Mouse (Mus musculus) splenic B cell, adult 2 months (primary cell): ENCODE measurements around the gene Dis3l2.

Experiments used
- DNase-seq: peaks from one replicate; pipeline ENCODE4 v3.0.0-alpha.2; 2011; ENCODE audit warnings: low read depth, low spot score
- H3K27me3 ChIP-seq: 2 replicates; pipeline ENCODE4 v1.6.1; 2012; ENCODE audit warnings: mild to moderate bottlenecking, low read length, moderate library complexity, mixed read lengths; ENCODE audit not compliant: control insufficient read depth, poor library complexity, insufficient read depth, severe bottlenecking
- H3K36me3 ChIP-seq: 2 replicates; pipeline ENCODE4 v1.6.1; 2012; ENCODE audit warnings: mild to moderate bottlenecking, low read length, moderate library complexity, mixed read lengths; ENCODE audit not compliant: control insufficient read depth, poor library complexity, insufficient read depth, severe bottlenecking

Dis3l2 gene

DNA sequence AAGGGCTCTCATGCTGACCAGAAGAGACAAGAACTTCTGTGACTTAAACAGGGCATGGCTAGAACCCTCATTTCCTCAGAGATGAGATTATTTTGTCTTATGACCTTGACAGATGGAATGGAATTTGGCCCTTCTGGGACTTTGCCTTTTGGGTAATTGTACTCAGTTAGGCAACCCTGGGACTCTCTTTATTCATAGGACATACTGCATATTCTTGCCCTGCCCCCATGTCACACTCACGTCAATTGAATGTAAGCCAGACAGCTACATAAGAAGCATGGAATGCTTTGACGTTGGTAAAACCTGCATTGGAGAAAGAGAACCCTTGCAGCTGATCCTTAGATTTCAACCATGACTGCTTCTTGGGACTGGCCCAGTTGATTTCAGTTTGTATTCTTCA is 294.4 kb downstream of the Dis3l2 start:
- DNase-seq = no peak
- Histone ChIP-seq H3K27me3 (no peaks in the 10 kb centered on the region), H3K36me3 (no peaks in the 10 kb centered on the region)

DNA sequence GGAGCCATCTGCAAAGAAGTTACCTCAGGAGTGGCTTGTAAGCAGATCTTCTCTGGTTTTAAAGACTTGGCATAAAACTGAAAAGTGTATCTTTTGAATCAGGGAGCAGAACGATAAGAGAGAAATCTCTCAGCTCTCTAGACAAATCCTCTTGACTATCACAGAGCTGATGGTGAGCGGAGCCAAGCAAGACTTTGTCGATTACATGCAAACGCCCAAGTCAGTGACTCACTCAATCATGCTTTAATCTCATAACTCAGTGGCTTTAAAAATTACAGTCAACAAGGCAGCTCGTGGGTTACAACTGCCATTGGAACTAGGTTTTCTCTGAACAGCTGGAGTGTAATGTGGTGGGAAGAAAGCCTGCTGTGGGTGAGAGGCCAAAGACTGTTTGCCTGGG is 297.8 kb downstream of the Dis3l2 start:
- Histone ChIP-seq H3K27me3 (no peaks in the 10 kb centered on the region), H3K36me3 (0 out of 2 replicates have a peak, but pooled peaks cover 2% of the 10 kb centered on the region)
- no peak for DNase-seq

DNA sequence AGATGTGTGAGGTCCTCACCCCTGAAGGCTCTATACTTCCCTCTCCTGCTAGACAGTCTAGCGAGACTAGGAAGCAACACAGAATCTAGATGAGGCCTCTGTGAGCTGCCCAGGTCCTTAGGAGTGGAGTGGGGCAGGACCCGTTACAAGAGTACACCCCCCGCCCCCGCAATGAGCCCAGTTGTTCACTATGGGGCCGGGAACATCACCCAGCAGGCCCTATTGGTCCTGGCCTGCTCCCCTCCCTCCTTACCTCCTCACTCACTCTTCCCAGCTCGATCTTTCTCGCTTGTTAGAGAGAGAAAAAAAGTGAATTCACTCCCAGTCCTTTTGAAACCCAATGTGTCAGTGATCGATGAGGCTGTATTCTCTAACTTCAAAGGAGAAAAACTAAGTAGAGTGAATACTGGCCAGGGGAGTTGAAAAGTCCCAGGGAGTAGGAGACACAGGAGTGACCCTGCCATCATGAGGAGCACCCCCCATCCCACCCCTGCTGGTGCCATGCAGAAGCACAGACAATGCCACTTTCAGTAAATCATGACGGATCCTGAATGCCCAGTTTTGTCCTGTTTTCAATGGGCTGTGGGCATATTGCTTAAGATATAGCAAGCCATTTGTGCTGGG is 299.0 kb downstream of the Dis3l2 start:
- H3K36me3 ChIP-seq = 0 out of 2 replicates have a peak, but pooled peaks cover 4% of the 10 kb centered on the region

DNA sequence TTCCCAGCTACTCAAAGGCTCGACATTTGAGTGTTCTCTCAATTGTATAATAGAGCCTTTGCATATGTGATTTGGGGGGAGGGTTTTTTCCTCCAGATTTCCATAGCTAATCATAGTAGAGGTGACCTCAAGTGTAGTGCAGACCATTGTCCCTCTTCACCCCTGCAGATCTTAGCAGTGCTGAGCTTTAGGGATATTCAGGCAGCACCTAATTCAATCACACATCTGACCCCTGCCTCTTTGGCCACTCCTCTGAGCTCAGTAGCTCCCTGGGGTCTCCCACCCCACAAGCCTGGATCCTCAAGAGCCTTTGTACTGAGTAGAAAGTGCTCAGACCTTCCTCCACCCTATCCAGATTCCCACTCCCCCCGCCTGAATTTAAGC is 299.6 kb downstream of the Dis3l2 start:
- no peak for DNase-seq

More for the DNA sequence above, 299.0 kb downstream of the Dis3l2 start:
- no peaks in the 10 kb centered on the region for H3K27me3 ChIP-seq
- DNase-seq = no peak

DNA sequence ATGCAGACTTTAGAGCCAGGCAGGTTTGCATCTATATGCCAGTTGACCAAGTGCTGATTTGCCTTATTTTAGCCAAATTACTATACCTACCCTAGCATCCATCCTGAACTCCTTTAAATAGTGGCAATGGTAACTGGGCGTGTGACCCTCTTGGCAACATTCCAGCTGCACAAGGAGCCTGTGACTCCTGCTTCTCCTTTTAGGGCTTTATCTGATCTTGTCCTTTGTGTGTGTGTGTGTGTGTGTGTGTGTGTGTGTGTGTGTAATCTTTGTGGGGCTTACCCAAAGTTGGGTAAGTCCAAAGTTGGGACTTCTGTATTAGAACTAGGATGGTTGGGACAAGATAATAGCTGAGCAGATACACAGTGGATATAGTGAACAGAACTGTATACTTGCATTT is 302.8 kb downstream of the Dis3l2 start:
- Histone ChIP-seq H3K36me3 (0 out of 2 replicates have a peak, but pooled peaks cover 4% of the 10 kb centered on the region), H3K27me3 (no peaks in the 10 kb centered on the region)
- no peak for DNase-seq

More for the DNA sequence above, 299.6 kb downstream of the Dis3l2 start:
- Histone ChIP-seq H3K27me3 (no peaks in the 10 kb centered on the region), H3K36me3 (0 out of 2 replicates have a peak, but pooled peaks cover 4% of the 10 kb centered on the region)

DNA sequence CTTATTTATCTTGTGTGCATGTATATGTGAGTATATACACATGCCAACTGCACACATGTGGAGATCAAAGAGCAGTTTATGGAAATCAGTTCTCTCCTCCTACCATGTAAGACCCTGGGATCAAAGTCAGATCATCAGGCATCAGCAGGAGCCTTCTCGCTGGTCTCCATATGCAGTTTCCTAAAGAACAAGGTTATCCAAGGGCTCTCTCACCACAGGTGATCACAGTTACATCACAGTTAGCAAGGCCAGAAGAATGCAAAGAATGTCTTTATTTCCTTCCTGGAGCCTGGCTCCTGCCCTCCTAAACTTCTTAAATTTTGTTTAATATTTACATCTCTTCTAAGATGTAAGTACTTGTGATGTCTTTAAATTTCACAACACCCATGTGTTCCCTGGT is 304.6 kb downstream of the Dis3l2 start:
- H3K27me3 ChIP-seq = no peaks in the 10 kb centered on the region
- H3K36me3 ChIP-seq = 0 out of 2 replicates have a peak, but pooled peaks cover 4% of the 10 kb centered on the region
- DNase-seq = no peak

DNA sequence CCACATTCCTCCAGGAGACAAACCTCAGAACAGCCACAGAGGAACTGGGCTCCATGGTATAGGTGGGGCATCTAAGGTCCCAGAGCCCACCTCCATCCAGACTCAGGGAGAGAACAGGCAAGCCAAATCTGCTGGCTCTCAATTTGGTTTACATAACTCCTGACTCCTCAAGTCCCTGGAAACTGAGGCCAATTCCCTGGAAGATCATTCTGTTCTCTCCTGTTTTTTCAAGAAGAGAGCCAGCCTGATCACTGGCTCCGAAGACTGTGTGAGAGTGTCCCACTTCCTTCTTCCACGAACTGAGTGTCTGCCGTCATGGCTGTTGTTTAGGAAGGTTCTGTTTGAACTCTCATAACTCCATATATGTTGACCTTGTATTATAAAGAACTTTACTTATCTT is 305.5 kb downstream of the Dis3l2 start:
- Histone ChIP-seq H3K36me3 (0 out of 2 replicates have a peak, but pooled peaks cover 4% of the 10 kb centered on the region), H3K27me3 (no peaks in the 10 kb centered on the region)
- DNase-seq = no peak

DNA sequence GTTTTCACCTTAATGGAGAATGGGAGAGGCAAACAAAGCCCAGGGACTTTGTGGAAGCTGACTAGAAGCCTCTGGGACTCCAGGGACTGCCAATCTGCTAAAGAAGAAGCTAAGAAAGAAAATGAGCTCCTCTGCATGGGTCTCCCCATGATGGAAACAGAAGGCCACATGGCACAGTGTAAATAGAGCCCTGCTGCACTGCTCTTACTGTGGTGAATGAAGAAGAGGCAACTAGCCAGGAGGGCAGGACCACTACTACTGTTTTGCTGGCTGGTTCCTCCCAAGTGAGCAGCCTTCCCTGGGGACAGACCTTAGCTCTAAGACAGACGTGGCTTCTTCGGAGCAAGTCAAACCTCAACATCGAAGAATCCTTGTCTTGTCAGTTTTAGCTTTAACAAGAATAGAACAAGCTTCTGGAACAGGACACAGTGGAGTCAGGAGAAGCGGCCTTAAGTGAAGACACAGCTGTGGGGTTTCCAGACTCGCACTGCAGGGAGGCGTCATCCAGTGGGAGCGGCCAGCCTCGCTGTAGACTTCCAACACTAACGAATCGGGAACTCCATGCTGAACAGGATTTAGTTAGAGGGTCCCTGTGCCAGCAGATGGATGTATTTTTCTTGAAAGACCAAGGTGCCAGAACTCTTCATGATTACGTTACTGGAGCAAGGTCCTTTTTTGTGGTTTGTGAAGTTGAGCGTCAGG is 307.2 kb downstream of the Dis3l2 start:
- no peak for DNase-seq
- 0 out of 2 replicates have a peak, but pooled peaks cover 2% of the 10 kb centered on the region for H3K36me3 ChIP-seq
- H3K27me3 ChIP-seq = no peaks in the 10 kb centered on the region

DNA sequence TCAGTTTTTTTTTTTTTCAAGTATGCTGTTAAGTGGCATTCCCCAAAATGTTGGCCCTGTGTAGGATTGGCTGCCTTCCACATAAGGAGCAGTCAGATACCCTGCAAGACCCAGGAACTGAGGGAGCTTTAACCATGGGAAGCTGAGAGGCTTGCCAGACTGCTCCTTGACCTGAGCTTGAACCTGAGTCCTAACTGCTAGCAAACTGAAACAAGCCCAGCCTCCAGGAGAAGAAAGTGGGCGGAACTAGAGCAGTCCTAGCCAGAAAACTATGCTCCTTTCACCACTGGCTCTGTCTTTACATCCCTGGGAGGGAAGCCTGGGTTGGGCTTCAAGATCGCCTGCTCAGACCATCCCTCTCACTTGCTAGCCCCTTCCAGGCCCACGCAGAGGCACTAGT is 308.1 kb downstream of the Dis3l2 start:
- Histone ChIP-seq H3K27me3 (no peaks in the 10 kb centered on the region), H3K36me3 (0 out of 2 replicates have a peak, but pooled peaks cover 2% of the 10 kb centered on the region)
- DNase-seq = no peak

DNA sequence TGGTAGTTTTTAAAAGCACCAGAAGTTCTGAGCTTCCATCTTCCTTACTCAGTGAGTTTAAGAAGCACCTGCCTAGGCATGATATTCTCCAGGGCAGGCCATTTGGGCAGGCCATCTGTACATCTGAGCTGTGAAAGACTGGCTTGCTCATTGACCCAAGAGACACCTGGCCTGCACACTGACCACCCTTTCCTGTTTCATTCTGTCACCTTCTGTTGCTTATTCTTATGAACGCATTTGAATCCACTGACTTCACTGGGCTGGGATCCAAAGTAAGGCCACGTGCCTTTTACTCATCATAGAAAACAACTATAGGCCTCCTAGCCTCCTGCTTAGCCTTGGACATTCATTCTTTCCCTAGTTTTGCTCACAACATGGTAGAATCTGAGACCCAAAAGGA is 309.0 kb downstream of the Dis3l2 start:
- no peaks in the 10 kb centered on the region for H3K27me3 ChIP-seq

DNA sequence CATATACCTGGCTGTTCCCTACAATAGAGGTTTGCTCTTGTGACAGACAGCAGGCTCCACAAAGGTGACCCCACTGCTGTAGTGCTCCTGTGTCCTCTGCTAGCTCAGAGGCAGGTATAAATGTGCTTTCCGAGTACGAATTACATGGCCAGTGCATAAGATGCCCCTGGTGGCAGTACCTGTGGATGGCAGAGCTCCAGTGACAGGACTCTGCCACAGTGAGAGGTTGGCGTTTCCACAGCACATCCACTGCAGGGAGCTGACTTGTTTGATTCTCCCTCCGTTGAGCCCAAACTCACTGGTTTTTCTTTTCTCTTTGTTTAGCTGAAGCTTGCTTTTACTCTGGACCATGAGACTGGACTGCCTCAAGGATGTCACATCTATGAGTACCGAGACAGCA is 317.1 kb downstream of the Dis3l2 start:
- DNase-seq = no peak
- Histone ChIP-seq H3K36me3 (no peaks in the 10 kb centered on the region), H3K27me3 (no peaks in the 10 kb centered on the region)

More for the DNA sequence above, 309.0 kb downstream of the Dis3l2 start:
- H3K36me3 ChIP-seq = no peaks in the 10 kb centered on the region
- no peak for DNase-seq

DNA sequence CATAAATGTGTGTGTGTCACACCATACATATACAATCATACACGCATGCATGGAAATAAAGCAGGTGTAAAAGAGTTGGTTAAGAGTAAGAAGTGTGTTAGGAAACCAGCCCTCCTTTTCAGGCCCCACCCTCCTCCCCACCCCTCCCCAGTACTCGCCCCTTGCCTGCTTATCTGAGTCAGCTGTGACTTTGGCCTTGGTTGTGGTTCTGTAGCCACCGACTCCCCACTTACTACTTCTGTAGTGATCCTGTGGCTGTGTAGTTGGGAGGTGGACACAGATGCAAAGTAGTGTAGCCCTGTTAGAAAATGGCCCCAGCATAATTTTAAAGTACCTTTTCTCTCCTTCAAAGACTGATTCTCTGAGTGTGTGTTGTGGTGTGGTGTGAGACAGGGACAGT is 318.0 kb downstream of the Dis3l2 start:
- H3K27me3 ChIP-seq = no peaks in the 10 kb centered on the region
- H3K36me3 ChIP-seq = no peaks in the 10 kb centered on the region
- no peak for DNase-seq

DNA sequence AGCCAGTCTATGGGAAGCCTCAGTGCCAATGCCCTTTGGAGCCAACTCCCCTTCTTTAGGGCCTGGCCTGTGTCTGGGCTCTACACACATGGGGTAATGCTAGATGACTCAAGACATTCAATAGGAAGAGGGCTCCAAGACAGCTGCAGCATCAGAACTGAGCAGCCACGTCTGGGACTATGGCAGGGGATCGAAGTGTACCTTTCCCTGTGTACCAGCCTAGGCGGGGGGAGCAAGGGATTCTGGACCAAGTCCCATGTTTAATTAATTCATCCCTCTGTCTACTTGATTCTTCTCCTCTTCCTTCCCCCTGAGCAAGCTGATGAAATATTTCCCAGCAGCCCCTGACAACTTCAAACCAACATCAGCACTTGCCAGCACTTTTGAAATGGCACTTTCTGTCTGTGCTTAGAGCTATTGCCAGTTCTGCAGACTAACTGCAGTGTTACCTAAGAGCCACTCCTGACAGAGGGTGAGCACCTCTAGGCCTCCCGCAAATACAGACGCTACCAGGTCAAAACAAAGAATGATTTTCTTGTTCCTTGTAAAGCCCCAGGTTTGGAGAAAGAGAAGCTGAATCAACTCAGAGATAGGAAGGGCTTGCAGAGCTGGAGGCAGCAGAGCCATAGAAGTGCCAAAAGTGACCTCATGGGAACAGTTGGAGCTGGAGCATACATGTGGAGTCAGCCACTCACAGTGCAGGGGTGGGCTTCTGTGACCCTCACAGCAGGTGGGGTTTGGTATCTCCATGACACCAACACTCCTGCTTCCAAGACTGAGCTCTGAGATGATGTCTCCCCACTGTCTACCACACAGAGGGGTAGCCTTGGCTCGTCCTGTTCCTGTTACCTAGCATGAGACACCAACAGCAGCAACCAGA is 319.9 kb downstream of the Dis3l2 start:
- Histone ChIP-seq H3K27me3 (no peaks in the 10 kb centered on the region), H3K36me3 (no peaks in the 10 kb centered on the region)
- no peak for DNase-seq

DNA sequence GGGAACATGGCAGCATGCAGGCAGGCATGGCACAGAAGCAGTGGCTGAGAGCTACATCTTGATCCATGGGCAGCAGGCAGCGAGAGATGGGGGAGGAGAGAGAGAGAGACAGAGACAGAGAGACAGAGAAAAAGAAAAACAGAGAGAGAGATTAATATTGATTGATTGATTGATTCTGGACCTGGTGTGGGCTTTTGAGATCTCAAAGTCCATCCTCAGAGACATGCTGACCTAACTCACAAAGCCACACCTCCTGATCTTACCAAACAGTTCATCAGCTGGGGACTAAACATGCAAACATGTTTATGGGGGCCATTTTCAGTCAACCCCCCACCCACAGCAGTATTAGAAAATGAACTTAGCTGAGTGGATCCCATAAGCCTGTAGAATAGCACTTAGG is 321.4 kb downstream of the Dis3l2 start:
- Histone ChIP-seq H3K27me3 (no peaks in the 10 kb centered on the region), H3K36me3 (no peaks in the 10 kb centered on the region)
- DNase-seq = no peak

DNA sequence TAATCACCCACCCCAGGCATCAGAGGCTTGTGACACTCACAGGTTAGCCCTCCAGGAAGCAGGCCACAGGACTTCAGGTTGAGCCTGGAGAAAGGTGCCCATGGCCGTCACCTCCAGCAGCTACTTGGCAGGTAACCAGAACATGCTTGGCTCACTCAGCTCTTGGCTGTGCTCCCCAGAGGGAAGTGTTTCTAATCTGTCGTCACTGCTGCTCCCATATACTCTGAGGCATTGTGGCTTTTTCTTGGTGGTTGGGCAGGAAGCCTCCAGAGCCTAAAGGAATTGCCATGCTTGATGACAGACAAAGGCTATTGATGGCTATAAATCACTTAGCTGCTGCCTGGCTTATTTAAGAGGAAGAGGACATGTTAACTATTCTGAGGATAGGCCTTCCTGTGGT is 325.2 kb downstream of the Dis3l2 start:
- Histone ChIP-seq H3K27me3 (no peaks in the 10 kb centered on the region), H3K36me3 (no peaks in the 10 kb centered on the region)
- no peak for DNase-seq
